In genomic region chr2:106844766-106845678, GRCm38 (mm10) we compare ENCODE assay signal across 12 mouse cellular contexts.
DNase-seq lines count a peak whose midpoint lies in the region; ATAC-seq and TF ChIP-seq lines count a peak whose summit lies in the region.
"Had no signal": no experiment of that assay in that cellular context is flagged by ENCODE, and none has a peak within 500 bp of the region (broad histone marks: within the 10 kb centered on the region; RNA-seq: fewer than 3 reads in every experiment).

No protein-coding gene starts in this region.

- TF ChIP-seq EP300 in heart, adult 2 months (IDR thresholded peaks at IDR 0.05; ENCODE audit: insufficient read depth, low read depth, low read length), result no peak
- TF ChIP-seq EP300 in stomach, postnatal 0 days (optimal IDR thresholded peaks at IDR 0.05), result no peak

- no peak for TF ChIP-seq POLR2A in heart, adult 2 months (IDR thresholded peaks at IDR 0.05; ENCODE audit: insufficient read depth, low read depth, low read length)

- no peaks in the 10 kb centered on the region for H3K79me2 ChIP-seq in heart, adult 2 months (replicated peaks; ENCODE audit: control insufficient read depth, insufficient read depth, low read length)

- 31% methylated on average over 10 of the region's 10 CpGs for WGBS in heart, embryonic 15.5 days
- WGBS in heart, adult 2 months, result 52% methylated on average over 10 of the region's 10 CpGs
- WGBS in lung, embryonic 15.5 days, result 20% methylated on average over 10 of the region's 10 CpGs
- 40% methylated on average over 10 of the region's 10 CpGs for WGBS in intestine, embryonic 15.5 days
- WGBS in stomach, postnatal 0 days, result 19% methylated on average over 10 of the region's 10 CpGs

- peaks cover 27% of the 10 kb centered on the region for H3K4me1 ChIP-seq in heart, embryonic 15.5 days (replicated peaks)
- H3K4me1 ChIP-seq in heart, adult 2 months (ENCODE audit: control insufficient read depth, insufficient read depth, low read length), result peaks cover 2% of the 10 kb centered on the region
- H3K4me1 ChIP-seq in lung, embryonic 15.5 days, result peaks cover 23% of the 10 kb centered on the region
- H3K4me1 ChIP-seq in intestine, embryonic 15.5 days (replicated peaks), result peaks cover 12% of the 10 kb centered on the region
- 0 out of 2 replicates have a peak, but pooled peaks cover 2% of the 10 kb centered on the region for H3K4me1 ChIP-seq in stomach, postnatal 0 days (replicated peaks; ENCODE audit: control insufficient read depth, insufficient read depth)

- H3K36me3 ChIP-seq in heart, embryonic 15.5 days, result no peaks in the 10 kb centered on the region
- no peaks in the 10 kb centered on the region; the same call in 1 of the 2 replicates for H3K36me3 ChIP-seq in heart, adult 2 months (ENCODE audit: control insufficient read depth, insufficient read depth, low read length)
- H3K36me3 ChIP-seq in lung, embryonic 15.5 days, result no peaks in the 10 kb centered on the region
- no peaks in the 10 kb centered on the region for H3K36me3 ChIP-seq in intestine, embryonic 15.5 days
- H3K36me3 ChIP-seq in stomach, postnatal 0 days (ENCODE audit: control insufficient read depth, insufficient read depth, low read length), result no peaks in the 10 kb centered on the region

- DNase-seq in heart, adult 2 months, result no peak
- DNase-seq in lung, postnatal 10 days, result no peak
- peak; percentile 38 for DNase-seq in stomach, postnatal 0 days (ENCODE audit: low spot score)
- DNase-seq in left cerebral cortex, postnatal 4 days, result no peak
- DNase-seq: cerebellum, postnatal 10 days; gastrocnemius, postnatal 14 days had no signal

- ATAC-seq in heart, embryonic 15.5 days (replicated peaks; ENCODE audit: insufficient number of reproducible peaks, insufficient read depth, low FRiP score, low read depth), result 0 out of 2 replicates have a peak, but pooled peaks have one; percentile 33
- ATAC-seq in lung, embryonic 15.5 days (ENCODE audit: borderline replicate concordance, extremely low read depth, low FRiP score, low TSS enrichment), result peak; percentile 82
- ATAC-seq in intestine, embryonic 15.5 days, result peak; percentile 68; the same call in 1 of the 2 replicates
- peak; percentile 61 for ATAC-seq in stomach, postnatal 0 days (ENCODE audit: low FRiP score, low TSS enrichment)

- H3K9me3 ChIP-seq in heart, embryonic 15.5 days (replicated peaks), result no peaks in the 10 kb centered on the region
- H3K9me3 ChIP-seq in lung, embryonic 15.5 days, result no peaks in the 10 kb centered on the region
- H3K9me3 ChIP-seq in intestine, embryonic 15.5 days, result no peaks in the 10 kb centered on the region
- no peaks in the 10 kb centered on the region for H3K9me3 ChIP-seq in stomach, postnatal 0 days (ENCODE audit: control insufficient read depth, low read length)

- peak overlapping the region; percentile 43 for H3K4me2 ChIP-seq in heart, embryonic 15.5 days
- peak overlapping the region; percentile 34 for H3K4me2 ChIP-seq in lung, embryonic 15.5 days
- H3K4me2 ChIP-seq in intestine, embryonic 15.5 days (replicated peaks), result 0 out of 2 replicates have a peak overlapping the region, but pooled peaks have one; percentile 9
- peak overlapping the region; percentile 34 for H3K4me2 ChIP-seq in stomach, postnatal 0 days (replicated peaks; ENCODE audit: low read depth)

- intact Hi-C loops in heart, adult 2 months (cut with DNase I), result loop anchor here (10.0 kb wide), 1 partner anchor 150 kb away; the partner anchor contains the start of gene Mpped2
- intact Hi-C loops in left cerebral cortex, postnatal 4 days (cut with DNase I), result loop anchor here (10.0 kb wide), 1 partner anchor 150 kb away; the partner anchor contains the start of gene Mpped2

- no peak overlapping the region for H3K4me3 ChIP-seq in heart, embryonic 15.5 days
- H3K4me3 ChIP-seq in heart, adult 2 months, result no peak overlapping the region
- H3K4me3 ChIP-seq in lung, embryonic 15.5 days, result no peak overlapping the region
- H3K4me3 ChIP-seq in intestine, embryonic 15.5 days (replicated peaks), result no peak overlapping the region
- no peak overlapping the region for H3K4me3 ChIP-seq in stomach, postnatal 0 days (ENCODE audit: low read depth, low read length)
- H3K4me3 ChIP-seq: erythroblast, embryonic 14.5 days; left cerebral cortex, adult 2 months had no signal

- H3K27me3 ChIP-seq in heart, embryonic 15.5 days, result no peaks in the 10 kb centered on the region
- no peaks in the 10 kb centered on the region for H3K27me3 ChIP-seq in heart, adult 2 months (ENCODE audit: control insufficient read depth, insufficient read depth, low read length)
- H3K27me3 ChIP-seq in lung, embryonic 15.5 days, result no peaks in the 10 kb centered on the region
- H3K27me3 ChIP-seq in intestine, embryonic 15.5 days (replicated peaks), result no peaks in the 10 kb centered on the region
- no peaks in the 10 kb centered on the region for H3K27me3 ChIP-seq in stomach, postnatal 0 days (ENCODE audit: control insufficient read depth, insufficient read depth, low read length)
- H3K27me3 ChIP-seq: CH12.LX had no signal

- H3K27ac ChIP-seq in heart, embryonic 15.5 days, result peak overlapping the region; percentile 55
- no peak overlapping the region for H3K27ac ChIP-seq in heart, adult 2 months
- H3K27ac ChIP-seq in lung, embryonic 15.5 days, result peak overlapping the region; percentile 70
- H3K27ac ChIP-seq in intestine, embryonic 15.5 days, result no peak overlapping the region
- H3K27ac ChIP-seq in stomach, postnatal 0 days (replicated peaks), result no peak overlapping the region
- H3K27ac ChIP-seq: left cerebral cortex, adult 2 months had no signal

- TF ChIP-seq CTCF in heart, adult 2 months (IDR thresholded peaks at IDR 0.05), result no peak
- TF ChIP-seq CTCF in stomach, postnatal 0 days (IDR thresholded peaks at IDR 0.05; ENCODE audit: low read depth), result no peak

- peak overlapping the region; percentile 19 for H3K9ac ChIP-seq in heart, embryonic 15.5 days
- H3K9ac ChIP-seq in heart, adult 2 months (ENCODE audit: low read depth, low read length), result no peak overlapping the region
- H3K9ac ChIP-seq in lung, embryonic 15.5 days, result no peak overlapping the region
- H3K9ac ChIP-seq in intestine, embryonic 15.5 days, result no peak overlapping the region
- H3K9ac ChIP-seq in stomach, postnatal 0 days (ENCODE audit: low read length), result no peak overlapping the region

Comparison
In these comparisons a context has a peak if more than half of its experiments do, and no peak if none do; other contexts are left out.
1. H3K27ac ChIP-seq: peak in heart, embryonic 15.5 days (single experiment) and lung, embryonic 15.5 days (single experiment); none in heart, adult 2 months (single experiment), intestine, embryonic 15.5 days (single experiment) and stomach, postnatal 0 days (single experiment).
2. Peak in every context shown above with its lines, with median percentiles within 50 percentile points of each other: ATAC-seq and H3K4me2 ChIP-seq.